12 mouse cellular contexts compared by ENCODE assay signal in genomic region chr15:31619521-31619920, GRCm38 (mm10). TPM values are rescaled to one million over a fixed set of nuclear protein-coding genes. Genes with fewer than 3 reads are reported as not detected.
DNase-seq lines count a peak whose midpoint lies in the region; ATAC-seq and TF ChIP-seq lines count a peak whose summit lies in the region.
"Had no signal": no experiment of that assay in that cellular context is flagged by ENCODE, and none has a peak within 500 bp of the region (broad histone marks: within the 10 kb centered on the region; RNA-seq: fewer than 3 reads in every experiment).

No protein-coding gene starts in this region.

- H3K4me3 ChIP-seq in intestine, postnatal 0 days (ENCODE audit: low read depth, low read length) = no peak overlapping the region
- H3K4me3 ChIP-seq in intestine, embryonic 15.5 days (replicated peaks) = no peak overlapping the region
- H3K4me3 ChIP-seq in lung, embryonic 14.5 days (ENCODE audit: low read depth, low read length) = no peak overlapping the region
- H3K4me3 ChIP-seq: lung, embryonic 15.5 days; stomach, embryonic 15.5 days had no signal

- H3K27me3 ChIP-seq in intestine, postnatal 0 days (replicated peaks; ENCODE audit: control insufficient read depth, insufficient read depth, low read length) = no peaks in the 10 kb centered on the region
- H3K27me3 ChIP-seq in intestine, embryonic 15.5 days (replicated peaks) = no peaks in the 10 kb centered on the region
- no peaks in the 10 kb centered on the region for H3K27me3 ChIP-seq in lung, embryonic 14.5 days (ENCODE audit: insufficient read depth, low read length)
- H3K27me3 ChIP-seq: lung, embryonic 15.5 days; stomach, embryonic 15.5 days had no signal

- no peak for ATAC-seq in intestine, postnatal 0 days
- ATAC-seq in intestine, embryonic 15.5 days = no peak
- no peak for ATAC-seq in lung, embryonic 14.5 days (ENCODE audit: insufficient read depth)
- ATAC-seq: intestine, embryonic 16.5 days had no signal

- H3K4me2 ChIP-seq in intestine, postnatal 0 days (replicated peaks; ENCODE audit: low read depth) = no peak overlapping the region
- H3K4me2 ChIP-seq in intestine, embryonic 15.5 days (replicated peaks) = no peak overlapping the region
- H3K4me2 ChIP-seq in lung, embryonic 14.5 days = no peak overlapping the region
- H3K4me2 ChIP-seq: lung, embryonic 15.5 days; stomach, embryonic 15.5 days had no signal

- no peak overlapping the region for H3K9ac ChIP-seq in intestine, postnatal 0 days (ENCODE audit: low read depth, low read length)
- H3K9ac ChIP-seq in intestine, embryonic 15.5 days = no peak overlapping the region
- H3K9ac ChIP-seq in lung, embryonic 14.5 days = no peak overlapping the region
- H3K9ac ChIP-seq: lung, embryonic 15.5 days; stomach, embryonic 15.5 days had no signal

- DNase-seq in lung, embryonic 14.5 days = peak; percentile 45
- no peak for DNase-seq in lung, postnatal 36 days
- DNase-seq in 416B (ENCODE audit: low read depth) = peak; percentile 23
- DNase-seq in A20 (ENCODE audit: low read depth, low spot score) = peak; percentile 42
- DNase-seq in ovary, postnatal 10 days (ENCODE audit: low spot score) = no peak
- DNase-seq: adrenal gland, postnatal 25 days; liver had no signal

- 87% methylated on average over 8 of the region's 8 CpGs for WGBS in intestine, postnatal 0 days
- WGBS in intestine, embryonic 15.5 days = 90% methylated on average over 8 of the region's 8 CpGs
- 86% methylated on average over 8 of the region's 8 CpGs for WGBS in lung, embryonic 14.5 days

- no peaks in the 10 kb centered on the region for H3K4me1 ChIP-seq in intestine, postnatal 0 days (replicated peaks; ENCODE audit: control insufficient read depth, insufficient read depth, low read length)
- no peaks in the 10 kb centered on the region for H3K4me1 ChIP-seq in intestine, embryonic 15.5 days (replicated peaks)
- H3K4me1 ChIP-seq in lung, embryonic 14.5 days (ENCODE audit: insufficient read depth) = no peaks in the 10 kb centered on the region
- H3K4me1 ChIP-seq: lung, embryonic 15.5 days; stomach, embryonic 15.5 days had no signal

- TF ChIP-seq CTCF in intestine, postnatal 0 days (IDR thresholded peaks at IDR 0.05; ENCODE audit: low read depth) = peak; percentile 53
- 0 out of 2 replicates have a peak, but pooled peaks have one; percentile 36 for TF ChIP-seq CTCF in lung, embryonic 14.5 days (IDR thresholded peaks at IDR 0.05; ENCODE audit: low read depth)

- H3K9me3 ChIP-seq in intestine, postnatal 0 days (ENCODE audit: control insufficient read depth) = no peaks in the 10 kb centered on the region
- no peaks in the 10 kb centered on the region for H3K9me3 ChIP-seq in intestine, embryonic 15.5 days
- H3K9me3 ChIP-seq in lung, embryonic 14.5 days (ENCODE audit: low read depth, low read length) = no peaks in the 10 kb centered on the region
- H3K9me3 ChIP-seq: lung, embryonic 15.5 days; stomach, embryonic 15.5 days had no signal

- peaks cover 37% of the 10 kb centered on the region; the same call in 1 of the 2 replicates for H3K36me3 ChIP-seq in intestine, postnatal 0 days (ENCODE audit: control insufficient read depth, insufficient read depth)
- H3K36me3 ChIP-seq in intestine, embryonic 15.5 days = peaks cover 6% of the 10 kb centered on the region; the same call in 1 of the 2 replicates
- peaks cover 36% of the 10 kb centered on the region for H3K36me3 ChIP-seq in lung, embryonic 14.5 days (ENCODE audit: insufficient read depth)

- H3K27ac ChIP-seq in intestine, postnatal 0 days (ENCODE audit: low read depth, low read length) = no peak overlapping the region
- no peak overlapping the region for H3K27ac ChIP-seq in intestine, embryonic 15.5 days
- H3K27ac ChIP-seq in lung, embryonic 14.5 days (ENCODE audit: low read depth) = no peak overlapping the region
- H3K27ac ChIP-seq: lung, embryonic 15.5 days; stomach, embryonic 15.5 days had no signal

RNA-seq across cellular contexts. Expression of gene Fam173b, which starts 17.9 kb away (rescaled TPM):
- polyA plus RNA-seq in intestine, postnatal 0 days (2015; fragmentation: Nextera tagmentation; extraction: Ambion mirVana) = 9.0 and 9.8 TPM in 2 replicates
- 15.2 and 16.6 TPM in 2 replicates for polyA plus RNA-seq in intestine, embryonic 15.5 days (2015; fragmentation: Nextera tagmentation; extraction: Ambion mirVana)
- polyA plus RNA-seq in lung, embryonic 14.5 days (2014; fragmentation: Nextera tagmentation; extraction: Ambion mirVana) = 13.2 and 15.0 TPM in 2 replicates

RNA-seq across cellular contexts. Expression of gene Cct5, which starts 17.9 kb away (rescaled TPM):
- 165 and 172 TPM in 2 replicates for polyA plus RNA-seq in intestine, postnatal 0 days (2015; fragmentation: Nextera tagmentation; extraction: Ambion mirVana)
- 480 and 508 TPM in 2 replicates for polyA plus RNA-seq in intestine, embryonic 15.5 days (2015; fragmentation: Nextera tagmentation; extraction: Ambion mirVana)
- 600 and 601 TPM in 2 replicates for polyA plus RNA-seq in lung, embryonic 14.5 days (2014; fragmentation: Nextera tagmentation; extraction: Ambion mirVana)

RNA-seq across cellular contexts. Expression of gene Cmbl, which starts 54.3 kb away (rescaled TPM):
- 90.2 and 105 TPM in 2 replicates for polyA plus RNA-seq in intestine, postnatal 0 days (2015; fragmentation: Nextera tagmentation; extraction: Ambion mirVana)
- polyA plus RNA-seq in intestine, embryonic 15.5 days (2015; fragmentation: Nextera tagmentation; extraction: Ambion mirVana) = 34.6 and 36.4 TPM in 2 replicates
- polyA plus RNA-seq in lung, embryonic 14.5 days (2014; fragmentation: Nextera tagmentation; extraction: Ambion mirVana) = 4.5 and 5.2 TPM in 2 replicates

Comparison
In these comparisons a context has a peak if more than half of its experiments do, and no peak if none do; other contexts are left out.
1. DNase-seq: peak in lung, embryonic 14.5 days (single experiment), 416B (single experiment) and A20 (single experiment); none in lung, postnatal 36 days (single experiment) and ovary, postnatal 10 days (single experiment).